Comparison of ENCODE assay signal across 9 mouse cellular contexts in genomic region chr8:125390506-125390895, GRCm38 (mm10).
DNase-seq lines count a peak whose midpoint lies in the region; ATAC-seq lines count a peak whose summit lies in the region.
"Had no signal": no experiment of that assay in that cellular context is flagged by ENCODE, and none has a peak within 500 bp of the region (broad histone marks: within the 10 kb centered on the region; RNA-seq: fewer than 3 reads in every experiment).

No protein-coding gene starts in this region.

- H3K27me3 ChIP-seq in heart, embryonic 10.5 days (ENCODE audit: insufficient read depth, poor library complexity, severe bottlenecking) = no peaks in the 10 kb centered on the region
- no peaks in the 10 kb centered on the region; the same call in 1 of the 2 replicates for H3K27me3 ChIP-seq in lung, embryonic 16.5 days (ENCODE audit: control insufficient read depth, insufficient read depth, low read depth, low read length)
- H3K27me3 ChIP-seq in hindbrain, embryonic 15.5 days = no peaks in the 10 kb centered on the region
- H3K27me3 ChIP-seq: liver, embryonic 15.5 days had no signal

- DNase-seq in heart, embryonic 10.5 days (ENCODE audit: low spot score) = no peak
- no peak for DNase-seq in heart, postnatal 25 days (ENCODE audit: low spot score)
- DNase-seq in lung, postnatal 36 days = no peak
- peak; percentile 46 for DNase-seq in retina, embryonic 14.5 days (ENCODE audit: low spot score)
- no peak for DNase-seq in adrenal gland, postnatal 25 days
- DNase-seq in kidney, postnatal 14 days = no peak

- no peaks in the 10 kb centered on the region for H3K9me3 ChIP-seq in heart, embryonic 10.5 days
- no peaks in the 10 kb centered on the region for H3K9me3 ChIP-seq in lung, embryonic 16.5 days (ENCODE audit: control insufficient read depth, low read length)
- H3K9me3 ChIP-seq in hindbrain, embryonic 15.5 days = no peaks in the 10 kb centered on the region
- H3K9me3 ChIP-seq: liver, embryonic 15.5 days had no signal

- intact Hi-C loops in heart, postnatal 25 days (cut with DNase I) = no loop called here

- 73% methylated on average over 6 of the region's 6 CpGs for WGBS in heart, embryonic 10.5 days
- WGBS in lung, embryonic 16.5 days = 64% methylated on average over 6 of the region's 6 CpGs
- WGBS in hindbrain, embryonic 15.5 days = 29% methylated on average over 6 of the region's 6 CpGs

- no peak overlapping the region for H3K4me2 ChIP-seq in lung, embryonic 16.5 days (ENCODE audit: low read depth, low read length)
- no peak overlapping the region for H3K4me2 ChIP-seq in hindbrain, embryonic 15.5 days

- no peak for ATAC-seq in lung, embryonic 16.5 days (ENCODE audit: low read depth)
- ATAC-seq in hindbrain, embryonic 15.5 days (ENCODE audit: low FRiP score, low read depth) = peak; percentile 32; the same call in 1 of the 2 replicates

- H3K36me3 ChIP-seq in heart, embryonic 10.5 days = no peaks in the 10 kb centered on the region
- no peaks in the 10 kb centered on the region for H3K36me3 ChIP-seq in lung, embryonic 16.5 days (ENCODE audit: control insufficient read depth, insufficient read depth, low read length)
- no peaks in the 10 kb centered on the region for H3K36me3 ChIP-seq in hindbrain, embryonic 15.5 days
- H3K36me3 ChIP-seq: liver, embryonic 15.5 days had no signal

- H3K9ac ChIP-seq in lung, embryonic 16.5 days (ENCODE audit: low read length) = 0 out of 2 replicates have a peak overlapping the region, but pooled peaks have one; percentile 9
- H3K9ac ChIP-seq in hindbrain, embryonic 15.5 days = 0 out of 2 replicates have a peak overlapping the region, but pooled peaks have one; percentile 4
- H3K9ac ChIP-seq: liver, embryonic 15.5 days had no signal

- no peak overlapping the region for H3K4me3 ChIP-seq in heart, embryonic 10.5 days
- no peak overlapping the region for H3K4me3 ChIP-seq in lung, embryonic 16.5 days (ENCODE audit: low read length)
- H3K4me3 ChIP-seq in hindbrain, embryonic 15.5 days = no peak overlapping the region
- H3K4me3 ChIP-seq: liver, embryonic 15.5 days had no signal

- peaks cover 70% of the 10 kb centered on the region for H3K4me1 ChIP-seq in heart, embryonic 10.5 days
- peaks cover 36% of the 10 kb centered on the region for H3K4me1 ChIP-seq in lung, embryonic 16.5 days (replicated peaks; ENCODE audit: control insufficient read depth, insufficient read depth, low read length)
- H3K4me1 ChIP-seq in hindbrain, embryonic 15.5 days (replicated peaks) = peaks cover 52% of the 10 kb centered on the region

- peak overlapping the region; percentile 73 for H3K27ac ChIP-seq in heart, embryonic 10.5 days
- H3K27ac ChIP-seq in lung, embryonic 16.5 days (ENCODE audit: low read length) = peak overlapping the region; percentile 61
- peak overlapping the region; percentile 80 for H3K27ac ChIP-seq in hindbrain, embryonic 15.5 days (replicated peaks)
- H3K27ac ChIP-seq: liver, embryonic 15.5 days had no signal
